Mouse (Mus musculus) E14TG2a.4 (cell line): Measurements from ENCODE around the gene Hrg.

Source experiments
- CTCF ChIP-seq: conservative IDR thresholded peaks from 2 replicates; pipeline ENCODE4 v1.5.1; 2014; ENCODE audit warnings: low read length
- POU5F1 ChIP-seq: IDR thresholded peaks from 2 replicates; pipeline ENCODE4 v1.6.1; 2014; ENCODE audit warnings: low read length, borderline replicate concordance

- TF ChIP-seq CTCF = no peak
- no peak for TF ChIP-seq POU5F1
Observed at GRCm38 (mm10) chr16:22919971-22920854, 30.7 kb upstream of the Hrg start.
